Mouse (Mus musculus) erythroblast, adult 5-6 weeks (primary cell): ENCODE measurements around the gene Nfatc3. TPM values are rescaled to one million over a fixed set of nuclear protein-coding genes. Genes with fewer than 3 reads are reported as not detected.

Source experiments
- ATAC-seq: replicated peaks from 2 replicates; pipeline ENCODE4 v1.8.0; 2016; ENCODE audit warnings: moderate number of reproducible peaks, mild to moderate bottlenecking, moderate TSS enrichment, inconsistent platforms; ENCODE audit not compliant: poor library complexity, low FRiP score, severe bottlenecking
- total RNA-seq, 2 experiments: library from RNA; stranded (forward) in 1 of 2; stranded (reverse) in 1 of 2; fragments of 150-400 nt in 1 of 2; fragments of 200-764, 138-1000 nt in 1 of 2; gene quantifications; 2 replicates each; pipeline versions ENCODE4 v1.2.3 to v1.2.4; 2015 to 2017; ENCODE audit warnings: low replicate concordance in 2 of 2

Nfatc3 gene
- total RNA-seq, 2 experiments from 2014 or later: 32.7 to 56.7 TPM

GRCm38 (mm10) chr8:106054190-106054811, 4.3 kb upstream of the Nfatc3 start:
- ATAC-seq: no peak

GRCm38 (mm10) chr8:106055038-106055437, 3.6 kb upstream of the Nfatc3 start:
- ATAC-seq: no peak

GRCm38 (mm10) chr8:106056455-106056982, 2.1 kb upstream of the Nfatc3 start:
- no peak for ATAC-seq

GRCm38 (mm10) chr8:106059613-106060371, 1.2 kb downstream of the Nfatc3 start:
- peak; percentile 24; the same call in 1 of the 2 replicates for ATAC-seq

- ATAC-seq: no peak
Measured at GRCm38 (mm10) chr8:106060521-106060920, 1.9 kb downstream of the Nfatc3 start.

GRCm38 (mm10) chr8:106061686-106062085, 3.0 kb downstream of the Nfatc3 start:
- ATAC-seq: no peak

GRCm38 (mm10) chr8:106063046-106063445, 4.4 kb downstream of the Nfatc3 start:
- ATAC-seq: no peak

- no peak for ATAC-seq
Measured at GRCm38 (mm10) chr8:106066721-106067120, 8.1 kb downstream of the Nfatc3 start.

- ATAC-seq: no peak
Measured at GRCm38 (mm10) chr8:106069565-106069964, 10.9 kb downstream of the Nfatc3 start.

- ATAC-seq: no peak
Measured at GRCm38 (mm10) chr8:106072113-106072512, 13.5 kb downstream of the Nfatc3 start.

- ATAC-seq: no peak
Measured at GRCm38 (mm10) chr8:106074236-106074635, 15.6 kb downstream of the Nfatc3 start.

GRCm38 (mm10) chr8:106074659-106075058, 16.0 kb downstream of the Nfatc3 start:
- no peak for ATAC-seq

GRCm38 (mm10) chr8:106075161-106075862, 16.7 kb downstream of the Nfatc3 start:
- no peak for ATAC-seq

GRCm38 (mm10) chr8:106075863-106076174, 17.2 kb downstream of the Nfatc3 start:
- no peak for ATAC-seq

- ATAC-seq: no peak
Measured at GRCm38 (mm10) chr8:106076612-106077011, 18.0 kb downstream of the Nfatc3 start.

GRCm38 (mm10) chr8:106077452-106078067, 18.9 kb downstream of the Nfatc3 start:
- ATAC-seq: peak; percentile 41; the same call in 1 of the 2 replicates

- no peak for ATAC-seq
Measured at GRCm38 (mm10) chr8:106102321-106102720, 43.7 kb downstream of the Nfatc3 start.

- ATAC-seq: no peak
Measured at GRCm38 (mm10) chr8:106103888-106104287, 45.2 kb downstream of the Nfatc3 start.

GRCm38 (mm10) chr8:106106193-106106592, 47.6 kb downstream of the Nfatc3 start:
- ATAC-seq: no peak

- no peak for ATAC-seq
Measured at GRCm38 (mm10) chr8:106108080-106108479, 49.4 kb downstream of the Nfatc3 start.
